Mouse (Mus musculus) liver, embryonic 14.5 days (tissue): ENCODE data around the gene Lsamp.

ENCODE experiments used
- CTCF ChIP-seq: IDR thresholded peaks from 2 replicates; pipeline ENCODE4 v1.5.1; 2016; ENCODE audit warnings: antibody characterized with exemption, low read depth, control low read depth
- EP300 ChIP-seq: IDR thresholded peaks from 2 replicates; pipeline ENCODE4 v1.6.1; 2016; ENCODE audit warnings: antibody characterized with exemption, low read depth

DNA sequence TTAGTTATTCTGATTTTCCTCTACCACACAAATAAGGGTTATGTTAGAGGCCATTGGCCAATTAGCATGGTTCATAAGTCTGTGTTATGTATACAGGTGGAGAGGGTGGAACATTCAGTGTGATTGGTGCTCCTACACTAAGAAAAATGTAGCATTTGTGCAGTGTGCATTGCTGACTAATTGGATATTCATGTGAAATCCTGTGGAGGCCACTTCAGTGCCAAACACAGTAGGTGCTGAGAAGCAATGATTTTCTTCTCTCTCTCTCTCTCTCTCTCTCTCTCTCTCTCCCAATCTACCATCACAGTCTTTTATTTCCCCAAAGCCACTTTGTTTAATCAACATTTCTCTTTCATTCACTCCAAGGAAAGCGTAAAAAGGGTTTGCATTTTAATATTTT, 387.1 kb downstream of the Lsamp start:
- TF ChIP-seq CTCF (no peak), EP300 (no peak)
